Mouse (Mus musculus) ES-Bruce4 (cell line): ENCODE measurements around the gene Vmn1r2.
"Not testable (repeated sequence)": the region's sequence is repeated elsewhere in the genome, so short reads cannot be mapped to it uniquely, and the experiment has no call there.

ENCODE experiments used
- CTCF ChIP-seq: IDR thresholded peaks from one replicate; pipeline ENCODE4 v1.8.1; 2011; ENCODE audit warnings: low read depth, low read length
- EP300 ChIP-seq: IDR thresholded peaks from 2 replicates; pipeline ENCODE4 v1.6.1; 2011; ENCODE audit warnings: low read depth, low read length; ENCODE audit not compliant: insufficient read depth
- POLR2A ChIP-seq: IDR thresholded peaks from one replicate; pipeline ENCODE4 v1.8.1; 2011; ENCODE audit warnings: low read length; ENCODE audit not compliant: insufficient read depth

- TF ChIP-seq CTCF, POLR2A, EP300: not testable (repeated sequence)
These were observed 9.8 kb downstream of the Vmn1r2 start for GRCm38 (mm10) chr4:3176746-3177490.
